Mouse (Mus musculus) neural tube, embryonic 11.5 days (tissue): ENCODE measurements at regions not wholly inside any gene's neighbourhood (a gene's known extent, or its start where the extent isn't known, plus 50 kb on each side); places are given as distances from the start of the nearest gene placed in this dataset.

Experiments used
- ATAC-seq: fragments of 200-750 bp; cut with Nextera tagmentation; 2 replicates; pipeline ENCODE4 v1.8.0; 2017; ENCODE audit warnings: moderate number of reproducible peaks, mild to moderate bottlenecking, moderate TSS enrichment, moderate library complexity; ENCODE audit not compliant: insufficient read depth, low FRiP score, low TSS enrichment
- DNase-seq: peaks from one replicate; pipeline ENCODE4 v3.0.0-alpha.2; 2015; ENCODE audit warnings: low spot score
- H3K27ac ChIP-seq: fragments of 300-500 bp; sonication (generic); 2 replicates; pipeline ENCODE4 v1.5.1; 2014; ENCODE audit warnings: low read depth, mild to moderate bottlenecking, low read length
- H3K27me3 ChIP-seq: fragments of 300-500 bp; sonication (generic); 2 replicates; pipeline ENCODE4 v1.6.1; 2014; ENCODE audit warnings: mild to moderate bottlenecking, low read length, mixed read lengths; ENCODE audit not compliant: control insufficient read depth, insufficient read depth
- H3K36me3 ChIP-seq: fragments of 300-500 bp; sonication (generic); 2 replicates; pipeline ENCODE4 v1.6.1; 2014; ENCODE audit warnings: mild to moderate bottlenecking, low read length, moderate library complexity, mixed read lengths; ENCODE audit not compliant: control insufficient read depth, insufficient read depth
- H3K4me1 ChIP-seq: fragments of 300-500 bp; sonication (generic); 2 replicates; pipeline ENCODE4 v1.6.1; 2014; ENCODE audit warnings: low read length, mixed read lengths; ENCODE audit not compliant: control insufficient read depth, insufficient read depth
- H3K4me2 ChIP-seq: fragments of 300-500 bp; sonication (generic); 2 replicates; pipeline ENCODE4 v1.6.1; 2014; ENCODE audit warnings: low read depth, mild to moderate bottlenecking, moderate library complexity
- H3K4me3 ChIP-seq: fragments of 300-500 bp; sonication (generic); 2 replicates; pipeline ENCODE4 v1.5.1; 2014; ENCODE audit warnings: low read depth, low read length
- H3K9ac ChIP-seq: fragments of 300-500 bp; sonication (generic); 2 replicates; pipeline ENCODE4 v1.6.1; 2014; ENCODE audit warnings: mild to moderate bottlenecking, low read length
- H3K9me3 ChIP-seq: fragments of 300-500 bp; sonication (generic); 2 replicates; pipeline ENCODE4 v1.6.1; 2016; ENCODE audit warnings: low read length; ENCODE audit not compliant: control insufficient read depth
- WGBS: fragments of 180-500 bp; shearing (Covaris S2); extraction: QIAGEN DNeasy Blood & Tissue Kit; methylation state at CpG from one replicate; pipeline ENCODE4 v1.1.7; 2014; 5-methylcytosine and 5-hydroxymethylcytosine counted together

DNA sequence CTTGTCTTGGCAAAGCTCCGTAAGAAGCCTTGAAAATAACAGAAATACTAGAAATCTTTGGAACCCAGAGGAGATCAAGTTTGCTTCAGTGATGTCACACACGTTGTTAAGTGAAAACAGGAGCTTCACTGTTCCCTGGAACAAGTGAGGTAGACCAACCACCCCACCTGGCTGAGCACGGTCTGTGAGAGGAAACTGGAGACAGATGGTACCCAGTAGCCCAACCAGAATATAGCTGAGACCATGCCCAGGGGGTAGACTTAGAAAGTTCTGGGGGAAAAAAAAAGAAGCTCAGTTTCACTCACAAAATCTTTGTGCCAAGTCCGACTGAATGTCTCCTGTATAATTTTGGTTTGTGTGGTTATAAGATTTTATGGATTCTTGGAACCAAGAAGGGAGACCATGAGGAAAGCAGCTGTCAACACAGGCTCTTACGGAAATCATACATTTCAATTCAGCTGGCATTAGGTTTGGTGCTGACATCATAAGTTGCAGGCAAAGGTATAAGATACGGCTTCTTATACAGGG, 332.4 kb upstream of the Pbx1 start:
- WGBS: 80% methylated on average over 6 of the region's 6 CpGs
- Histone ChIP-seq H3K36me3 (no peaks in the 10 kb centered on the region), H3K4me2 (no peak overlapping the region), H3K9me3 (no peaks in the 10 kb centered on the region), H3K27ac (no peak overlapping the region), H3K27me3 (no peaks in the 10 kb centered on the region), H3K9ac (no peak overlapping the region), H3K4me3 (no peak overlapping the region), H3K4me1 (no peaks in the 10 kb centered on the region)
- DNase-seq: no peak
- ATAC-seq: no peak

DNA sequence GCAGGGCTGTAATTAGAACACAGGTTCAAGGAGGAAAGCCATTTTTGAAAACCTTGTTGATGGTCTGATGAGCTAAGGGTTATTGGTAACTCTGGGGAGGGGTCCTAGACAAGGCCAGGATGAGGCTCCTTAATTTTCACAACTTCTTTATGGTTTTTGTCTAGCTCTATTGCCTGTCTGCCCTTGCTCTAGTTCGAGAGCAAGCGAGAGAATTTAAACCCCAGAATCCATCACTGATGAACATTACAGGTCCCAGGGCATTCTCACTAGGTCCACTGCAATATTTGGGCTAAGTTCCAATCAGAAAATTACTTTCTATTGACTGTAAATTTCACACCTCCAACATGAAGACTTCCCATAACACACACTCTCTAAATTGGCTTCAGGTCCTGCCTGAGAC, 329.0 kb upstream of the Pbx1 start:
- no peak overlapping the region for H3K4me2 ChIP-seq
- H3K4me3 ChIP-seq: no peak overlapping the region
- ATAC-seq (no peak), DNase-seq (no peak)
- no peaks in the 10 kb centered on the region for H3K27me3 ChIP-seq
- no peak overlapping the region for H3K27ac ChIP-seq
- 87% methylated on average over 2 of the region's 2 CpGs for WGBS
- H3K9ac ChIP-seq: no peak overlapping the region
- no peaks in the 10 kb centered on the region for H3K36me3 ChIP-seq
- H3K4me1 ChIP-seq: 0 out of 2 replicates have a peak, but pooled peaks cover 4% of the 10 kb centered on the region
- no peaks in the 10 kb centered on the region for H3K9me3 ChIP-seq

DNA sequence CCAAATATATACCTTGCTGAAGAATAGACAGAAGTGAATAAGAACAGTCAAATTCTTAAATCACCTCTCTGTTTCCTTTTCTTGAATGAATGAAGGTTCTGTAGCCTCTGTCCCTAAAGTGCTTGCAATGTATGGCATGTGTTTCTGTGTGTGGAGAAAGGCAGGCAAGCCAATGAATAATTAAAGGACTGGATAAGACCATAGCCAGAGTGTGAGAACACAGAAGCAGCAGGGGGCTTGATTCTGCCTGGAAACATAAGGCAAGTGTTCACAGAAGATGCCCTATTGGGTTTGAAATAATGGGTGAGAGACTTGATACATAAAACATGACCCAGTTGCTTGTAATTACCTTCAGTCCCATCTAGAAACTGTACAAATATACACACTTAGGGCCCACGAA, 328.2 kb upstream of the Pbx1 start:
- Histone ChIP-seq H3K27ac (no peak overlapping the region), H3K4me1 (0 out of 2 replicates have a peak, but pooled peaks cover 4% of the 10 kb centered on the region), H3K36me3 (no peaks in the 10 kb centered on the region), H3K4me3 (no peak overlapping the region), H3K27me3 (no peaks in the 10 kb centered on the region), H3K4me2 (no peak overlapping the region), H3K9me3 (no peaks in the 10 kb centered on the region), H3K9ac (no peak overlapping the region)
- WGBS: 63% methylated on average over 1 of the region's 1 CpGs
- ATAC-seq (peak; percentile 81; the same call in 1 of the 2 replicates), DNase-seq (peak; percentile 22)

DNA sequence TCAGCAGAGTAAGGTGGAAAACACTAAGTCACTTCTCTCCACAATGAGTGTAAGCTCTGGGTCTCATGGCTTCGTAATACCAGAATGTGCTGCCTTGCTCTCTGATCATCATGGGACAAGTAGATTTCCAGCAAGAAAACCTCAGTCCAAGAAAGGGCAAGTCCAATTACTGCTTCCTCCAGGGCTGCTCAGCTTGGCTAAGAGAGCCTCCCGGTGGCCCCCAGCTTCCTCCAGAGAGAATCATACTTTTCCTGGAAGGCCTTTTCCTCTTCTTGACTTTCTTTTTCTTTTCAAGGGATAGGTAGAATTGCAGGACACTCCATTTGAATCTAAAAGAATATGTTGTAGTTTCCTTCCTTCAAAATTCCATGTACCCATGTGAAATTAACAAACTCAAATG, 326.8 kb upstream of the Pbx1 start:
- H3K9me3 ChIP-seq: no peaks in the 10 kb centered on the region
- no peaks in the 10 kb centered on the region for H3K36me3 ChIP-seq
- H3K27me3 ChIP-seq: no peaks in the 10 kb centered on the region
- H3K27ac ChIP-seq: no peak overlapping the region
- H3K9ac ChIP-seq: no peak overlapping the region
- ATAC-seq (no peak), DNase-seq (no peak)
- H3K4me2 ChIP-seq: no peak overlapping the region
- H3K4me1 ChIP-seq: 0 out of 2 replicates have a peak, but pooled peaks cover 4% of the 10 kb centered on the region
- no peak overlapping the region for H3K4me3 ChIP-seq
- 87% methylated on average over 2 of the region's 2 CpGs for WGBS

- ATAC-seq: no peak
- Histone ChIP-seq H3K36me3 (no peaks in the 10 kb centered on the region), H3K9me3 (no peaks in the 10 kb centered on the region), H3K4me1 (0 out of 2 replicates have a peak, but pooled peaks cover 4% of the 10 kb centered on the region), H3K4me2 (no peak overlapping the region), H3K9ac (no peak overlapping the region), H3K4me3 (no peak overlapping the region), H3K27me3 (no peaks in the 10 kb centered on the region), H3K27ac (no peak overlapping the region)
- WGBS: 39% methylated on average over 7 of the region's 7 CpGs
- DNase-seq: peak; percentile 29
Observed at GRCm38 (mm10) chr1:168754196-168754595, 322.1 kb upstream of the Pbx1 start.

DNA sequence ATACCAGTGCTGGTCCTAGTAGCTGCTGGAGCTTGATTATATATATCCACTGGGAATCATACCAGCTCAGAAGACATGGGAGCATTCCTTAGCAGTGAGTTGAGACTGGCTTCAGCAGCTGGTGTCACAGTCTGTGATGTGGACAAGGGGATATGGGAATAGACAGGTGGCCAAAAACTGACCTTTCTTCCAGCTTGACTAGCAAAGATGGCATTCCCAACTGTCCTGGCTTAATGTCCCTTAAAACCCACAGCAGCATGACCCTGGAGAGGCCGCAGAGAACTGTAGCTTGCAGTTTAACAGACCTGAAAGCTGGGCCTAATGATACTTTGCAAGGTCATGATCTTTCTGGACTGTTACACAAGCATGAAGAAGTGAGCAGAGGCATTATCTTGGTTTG, 311.4 kb upstream of the Pbx1 start:
- Histone ChIP-seq H3K4me1 (no peaks in the 10 kb centered on the region), H3K27ac (no peak overlapping the region), H3K4me3 (no peak overlapping the region), H3K9ac (no peak overlapping the region), H3K4me2 (no peak overlapping the region), H3K36me3 (no peaks in the 10 kb centered on the region), H3K27me3 (no peaks in the 10 kb centered on the region), H3K9me3 (no peaks in the 10 kb centered on the region)
- 81% methylated on average over 1 of the region's 1 CpGs for WGBS
- DNase-seq (no peak), ATAC-seq (no peak)

DNA sequence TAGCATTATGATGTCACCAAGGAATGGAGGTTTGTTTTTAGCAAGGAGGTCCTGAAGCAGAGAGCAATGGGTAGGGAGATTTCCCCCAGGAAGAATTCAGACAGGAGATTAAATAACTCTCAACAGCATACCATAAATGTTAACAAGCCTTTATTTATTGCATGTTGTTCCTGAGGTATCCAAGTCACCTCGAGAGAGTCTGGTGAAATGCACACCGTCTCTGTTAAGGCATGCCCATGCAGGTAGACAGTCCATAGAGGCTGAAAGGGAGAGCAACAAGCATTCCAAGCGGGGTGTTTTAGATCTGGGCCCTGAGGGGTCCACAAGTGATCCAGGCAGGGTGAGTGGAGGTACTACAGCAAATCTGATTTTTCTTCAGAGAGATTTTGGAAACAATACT, 305.9 kb upstream of the Pbx1 start:
- Histone ChIP-seq H3K4me1 (no peaks in the 10 kb centered on the region), H3K27ac (no peak overlapping the region), H3K27me3 (no peaks in the 10 kb centered on the region), H3K4me3 (no peak overlapping the region), H3K9me3 (no peaks in the 10 kb centered on the region), H3K4me2 (no peak overlapping the region), H3K36me3 (no peaks in the 10 kb centered on the region), H3K9ac (no peak overlapping the region)
- DNase-seq (no peak), ATAC-seq (no peak)
- 76% methylated on average over 3 of the region's 3 CpGs for WGBS

- DNase-seq (no peak), ATAC-seq (no peak)
- 87% methylated on average over 7 of the region's 7 CpGs for WGBS
- H3K27me3 ChIP-seq: no peaks in the 10 kb centered on the region
- no peaks in the 10 kb centered on the region for H3K4me1 ChIP-seq
- no peaks in the 10 kb centered on the region for H3K9me3 ChIP-seq
- no peak overlapping the region for H3K4me3 ChIP-seq
- H3K4me2 ChIP-seq: no peak overlapping the region
- no peak overlapping the region for H3K9ac ChIP-seq
- no peaks in the 10 kb centered on the region for H3K36me3 ChIP-seq
- no peak overlapping the region for H3K27ac ChIP-seq
Observed at GRCm38 (mm10) chr1:168737277-168737863, 305.3 kb upstream of the Pbx1 start.

- H3K36me3 ChIP-seq: no peaks in the 10 kb centered on the region
- no peaks in the 10 kb centered on the region for H3K4me1 ChIP-seq
- no peak for DNase-seq
- no peak overlapping the region for H3K27ac ChIP-seq
- H3K9me3 ChIP-seq: no peaks in the 10 kb centered on the region
- H3K4me2 ChIP-seq: no peak overlapping the region
- H3K4me3 ChIP-seq: no peak overlapping the region
- no peak for ATAC-seq
- WGBS: 52% methylated on average over 5 of the region's 5 CpGs
- H3K9ac ChIP-seq: no peak overlapping the region
- no peaks in the 10 kb centered on the region for H3K27me3 ChIP-seq
Observed at GRCm38 (mm10) chr1:168733066-168733465, 301.0 kb upstream of the Pbx1 start.
